Mouse (Mus musculus) cerebellum, adult 2 months (tissue): ENCODE measurements around the gene Trnp1. TPM values are rescaled to one million over a fixed set of nuclear protein-coding genes. Genes with fewer than 3 reads are reported as not detected.
"Not testable (repeated sequence)": the region's sequence is repeated elsewhere in the genome, so short reads cannot be mapped to it uniquely, and the experiment has no call there.

Source experiments
- DNase-seq, 2 experiments: peaks; one replicate each; pipeline ENCODE4 v3.0.0; 2021
- H3K27ac ChIP-seq: fragments of 200-500 bp; 2 replicates; pipeline ENCODE4 v1.5.1; 2012; ENCODE audit warnings: low read length, control low read depth, inconsistent platforms; ENCODE audit not compliant: insufficient read depth
- H3K27me3 ChIP-seq: fragments of 200-500 bp; 2 replicates; pipeline ENCODE4 v1.6.1; 2012; ENCODE audit warnings: inconsistent platforms, mild to moderate bottlenecking, low read length, moderate library complexity; ENCODE audit not compliant: control insufficient read depth, insufficient read depth
- H3K4me1 ChIP-seq: fragments of 200-500 bp; 2 replicates; pipeline ENCODE4 v1.6.1; 2011; ENCODE audit warnings: low read length; ENCODE audit not compliant: control insufficient read depth, insufficient read depth
- H3K4me3 ChIP-seq: fragments of 200-500 bp; replicated peaks from 2 replicates; pipeline ENCODE3; 2011; ENCODE audit warnings: mild to moderate bottlenecking, low read depth, low read length, control low read depth; ENCODE audit not compliant: insufficient read depth
- CTCF ChIP-seq: fragments of 200-500 bp; IDR thresholded peaks from 2 replicates; pipeline ENCODE4 v1.5.1; 2011; ENCODE audit warnings: low read depth, mild to moderate bottlenecking, control low read depth, low read length, moderate library complexity, borderline replicate concordance; ENCODE audit not compliant: insufficient read depth
- POLR2A ChIP-seq: fragments of 200-500 bp; IDR thresholded peaks from 2 replicates; pipeline ENCODE4 v1.6.1; 2011; ENCODE audit warnings: low read length, control low read depth, borderline replicate concordance; ENCODE audit not compliant: insufficient read depth
- WGBS: fragments of 180-500 bp; shearing (Covaris S2); methylation state at CpG from one replicate; pipeline ENCODE4 v1.1.7; 2018; 5-methylcytosine and 5-hydroxymethylcytosine counted together
- polyA plus RNA-seq: library from polyadenylated mRNA; depleted of rRNA; stranded (reverse); fragments of >200 nt; gene quantifications from 2 replicates; pipeline ENCODE4 v1.2.3, GENCODE M21; 2012

The Trnp1 gene
- polyA plus RNA-seq, 1 experiment = 162 TPM

GRCm38 (mm10) chr4:133519369-133519665 lies 21.0 kb upstream of the Trnp1 start:
- WGBS = 5% methylated on average over 25 of the region's 25 CpGs
- no peak for DNase-seq
- Histone ChIP-seq H3K27ac (no peak overlapping the region), H3K4me3 (no peak overlapping the region), H3K27me3 (peaks cover 3% of the 10 kb centered on the region; the same call in 1 of the 2 replicates), H3K4me1 (no peaks in the 10 kb centered on the region)
- no peak for TF ChIP-seq CTCF
- no peak for TF ChIP-seq POLR2A

GRCm38 (mm10) chr4:133518601-133519368 lies 20.4 kb upstream of the Trnp1 start, which contains the start of gene Kdf1:
Gene Kdf1, plus strand, starts transcription at chr4:133518963.
- Histone ChIP-seq H3K4me3 (no peak within 1 kb of the TSS), H3K4me1 (no peaks in the 10 kb centered on the region), H3K27ac (no peak within 1 kb of the TSS), H3K27me3 (peaks cover 3% of the 10 kb centered on the region; the same call in 1 of the 2 replicates)
- no peak for TF ChIP-seq CTCF
- TF ChIP-seq POLR2A = no peak
- DNase-seq = no peak
- 7% methylated on average over 64 of the region's 69 CpGs for WGBS

GRCm38 (mm10) chr4:133512972-133513371 lies 14.6 kb upstream of the Trnp1 start:
- Histone ChIP-seq H3K4me1 (peaks cover 16% of the 10 kb centered on the region), H3K27me3 (no peaks in the 10 kb centered on the region), H3K27ac (no peak overlapping the region), H3K4me3 (no peak overlapping the region)
- no peak for TF ChIP-seq POLR2A
- TF ChIP-seq CTCF = peak; percentile 95
- DNase-seq = peak; percentile 82 to 90
- 3% methylated on average over 8 of the region's 8 CpGs for WGBS

GRCm38 (mm10) chr4:133512511-133512910 lies 14.2 kb upstream of the Trnp1 start:
- DNase-seq, H3K4me3 ChIP-seq, H3K27ac ChIP-seq, H3K27me3 ChIP-seq: not testable (repeated sequence)
- 45% methylated on average over 5 of the region's 5 CpGs for WGBS
- peaks cover 17% of the 10 kb centered on the region for H3K4me1 ChIP-seq

- peak overlapping the region; percentile 19; the same call in 1 of the 2 replicates for H3K27ac ChIP-seq
- no peaks in the 10 kb centered on the region for H3K27me3 ChIP-seq
- peak in 1 of 2 experiments; percentile 74 for DNase-seq
- no peak overlapping the region for H3K4me3 ChIP-seq
- WGBS = 22% methylated on average over 5 of the region's 5 CpGs
- peaks cover 17% of the 10 kb centered on the region for H3K4me1 ChIP-seq
- no peak for TF ChIP-seq POLR2A
These were observed 12.7 kb upstream of the Trnp1 start for GRCm38 (mm10) chr4:133511050-133511449.

- 3% methylated on average over 7 of the region's 7 CpGs for WGBS
- peak overlapping the region; percentile 68; the same call in 1 of the 2 replicates for H3K27ac ChIP-seq
These were observed 10.6 kb upstream of the Trnp1 start for GRCm38 (mm10) chr4:133508990-133509389.

GRCm38 (mm10) chr4:133506573-133506972 lies 8.2 kb upstream of the Trnp1 start:
- Histone ChIP-seq H3K27ac (no peak overlapping the region), H3K27me3 (no peaks in the 10 kb centered on the region), H3K4me3 (no peak overlapping the region), H3K4me1 (peaks cover 17% of the 10 kb centered on the region)
- 88% methylated on average over 5 of the region's 5 CpGs for WGBS
- no peak for DNase-seq
- TF ChIP-seq CTCF (no peak), POLR2A (no peak)

More at GRCm38 (mm10) chr4:133508990-133509389, 10.6 kb upstream of the Trnp1 start:
- Histone ChIP-seq H3K4me3 (no peak overlapping the region), H3K27me3 (no peaks in the 10 kb centered on the region), H3K4me1 (peaks cover 17% of the 10 kb centered on the region)
- TF ChIP-seq CTCF = no peak
- no peak for TF ChIP-seq POLR2A
- peak; percentile 75 to 89 for DNase-seq

GRCm38 (mm10) chr4:133504755-133505485 lies 6.6 kb upstream of the Trnp1 start:
- Histone ChIP-seq H3K27me3 (no peaks in the 10 kb centered on the region), H3K27ac (no peak overlapping the region)
- 63% methylated on average over 9 of the region's 9 CpGs for WGBS

More at GRCm38 (mm10) chr4:133504755-133505485, 6.6 kb upstream of the Trnp1 start:
- no peak for DNase-seq
- H3K4me1 ChIP-seq = peaks cover 10% of the 10 kb centered on the region
- TF ChIP-seq CTCF (no peak), POLR2A (no peak)
- H3K4me3 ChIP-seq = no peak overlapping the region
